Mouse (Mus musculus): ENCODE results near the gene Tmem233.

Gene Tmem233

DNA sequence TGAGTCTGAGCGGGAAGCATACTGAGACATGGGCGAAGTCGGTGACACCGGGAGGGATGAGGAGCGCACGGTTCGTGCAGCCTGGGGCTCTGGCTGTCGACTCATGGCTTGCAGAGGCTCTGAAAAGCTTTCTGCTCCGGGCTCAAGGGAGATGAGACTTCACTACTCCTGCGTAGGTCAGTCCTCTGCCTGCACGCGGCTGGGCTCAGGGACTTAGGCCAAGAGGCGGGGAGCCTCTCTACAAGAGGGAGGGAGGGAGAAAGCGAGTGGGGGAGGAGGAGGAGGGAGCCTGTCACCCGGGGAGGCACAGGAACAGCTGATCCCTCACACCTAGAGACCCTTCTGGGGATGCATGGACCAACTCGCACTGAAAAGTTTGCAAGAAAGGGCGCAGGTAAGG, at the start of gene Tmem233:
Gene Tmem233 (minus strand): TSS at position 164 of the 400 bp plus-strand sequence.
- DNase-seq (ENCODE audit: low spot score in 2 of 2), result no peak

DNA sequence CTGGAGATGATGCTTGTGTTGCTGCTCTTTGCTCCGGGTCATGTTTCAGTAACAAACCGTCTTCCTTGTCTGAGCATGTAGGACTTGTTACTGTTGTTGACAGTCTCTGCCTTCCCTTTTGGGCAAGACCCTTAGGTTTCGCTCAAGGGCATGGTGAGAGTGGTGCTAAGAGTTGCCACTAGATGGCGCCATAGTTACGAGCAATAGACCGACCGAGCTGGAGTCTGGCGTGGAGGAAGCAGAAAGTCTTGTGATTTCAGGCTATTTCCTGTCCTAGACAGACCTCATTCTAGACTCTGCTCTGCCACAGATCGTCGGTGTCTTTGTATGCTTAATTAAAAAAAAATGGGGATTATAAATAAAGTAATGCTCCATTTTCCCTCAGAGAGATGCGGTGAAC, 40.3 kb upstream of the Tmem233 start:
- DNase-seq (ENCODE audit: low spot score in 2 of 2), result peak; percentile 53 to 67

DNA sequence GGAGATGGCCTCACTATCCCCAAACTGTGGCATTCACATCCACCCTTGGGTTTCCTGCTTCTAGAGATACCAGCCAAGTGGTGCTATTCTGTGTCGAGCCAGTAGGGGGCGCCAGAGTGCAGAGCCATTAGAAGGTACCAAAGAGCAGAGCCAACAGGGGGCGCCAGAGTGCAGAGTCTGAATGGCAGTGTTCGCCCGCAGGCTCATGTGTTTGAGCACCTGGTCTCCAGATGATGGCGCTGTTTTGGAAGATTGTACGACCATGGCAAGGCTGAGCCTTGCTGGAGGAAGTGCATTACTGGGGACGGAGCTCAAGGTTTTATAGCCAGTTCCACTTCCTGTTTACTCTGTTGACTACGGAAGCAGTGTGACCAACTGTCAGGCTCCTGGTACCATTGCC, 33.5 kb upstream of the Tmem233 start:
- no peak for DNase-seq (ENCODE audit: low spot score in 2 of 2)

DNA sequence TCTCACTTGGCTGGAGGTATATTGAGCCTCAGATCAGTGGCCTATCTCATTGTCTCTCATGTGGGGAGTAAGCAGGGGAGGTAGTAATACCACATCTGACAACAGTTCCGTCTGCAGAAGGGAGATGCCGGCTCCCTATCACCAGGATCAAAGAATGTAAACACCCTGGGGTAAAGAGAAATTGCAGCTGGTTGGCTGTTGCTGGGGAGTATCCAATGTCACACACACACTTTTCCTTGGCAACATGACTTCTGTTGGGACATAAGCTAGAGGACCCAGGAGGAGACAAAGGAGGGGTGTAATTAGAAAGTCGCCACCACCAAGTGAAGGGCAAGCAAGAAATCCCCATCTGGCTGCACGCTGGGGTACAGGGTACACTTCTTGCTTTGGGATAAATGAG, 33.1 kb upstream of the Tmem233 start:
- no peak for DNase-seq (ENCODE audit: low spot score in 2 of 2)

GRCm38 (mm10) chr5:116115071-116115834, 32.2 kb upstream of the Tmem233 start:
- no peak for DNase-seq (ENCODE audit: low spot score in 2 of 2)

DNA sequence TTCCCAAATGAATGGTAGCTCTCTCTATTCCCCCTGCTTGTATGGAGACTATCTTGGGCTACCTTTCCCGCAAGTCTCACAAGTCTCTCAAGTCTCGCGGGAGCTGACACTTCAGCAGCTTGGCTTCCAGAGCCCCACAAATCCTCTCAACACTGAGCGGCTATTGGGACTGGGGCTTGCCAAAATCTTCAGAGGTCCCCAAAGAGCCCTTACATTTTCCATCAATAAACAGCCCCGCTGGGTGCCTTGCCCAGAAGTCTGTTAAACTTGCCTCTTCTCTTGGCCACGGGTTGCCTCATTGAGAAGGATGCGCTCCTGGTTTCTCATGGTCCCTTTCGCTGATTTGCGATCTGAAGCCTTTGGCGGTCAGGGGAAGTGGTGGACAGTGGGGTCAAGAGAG, 25.6 kb upstream of the Tmem233 start:
- no peak for DNase-seq (ENCODE audit: low spot score in 2 of 2)

- DNase-seq (ENCODE audit: low spot score in 2 of 2), result no peak
Observed at GRCm38 (mm10) chr5:116084231-116084630, 1.2 kb upstream of the Tmem233 start.

DNA sequence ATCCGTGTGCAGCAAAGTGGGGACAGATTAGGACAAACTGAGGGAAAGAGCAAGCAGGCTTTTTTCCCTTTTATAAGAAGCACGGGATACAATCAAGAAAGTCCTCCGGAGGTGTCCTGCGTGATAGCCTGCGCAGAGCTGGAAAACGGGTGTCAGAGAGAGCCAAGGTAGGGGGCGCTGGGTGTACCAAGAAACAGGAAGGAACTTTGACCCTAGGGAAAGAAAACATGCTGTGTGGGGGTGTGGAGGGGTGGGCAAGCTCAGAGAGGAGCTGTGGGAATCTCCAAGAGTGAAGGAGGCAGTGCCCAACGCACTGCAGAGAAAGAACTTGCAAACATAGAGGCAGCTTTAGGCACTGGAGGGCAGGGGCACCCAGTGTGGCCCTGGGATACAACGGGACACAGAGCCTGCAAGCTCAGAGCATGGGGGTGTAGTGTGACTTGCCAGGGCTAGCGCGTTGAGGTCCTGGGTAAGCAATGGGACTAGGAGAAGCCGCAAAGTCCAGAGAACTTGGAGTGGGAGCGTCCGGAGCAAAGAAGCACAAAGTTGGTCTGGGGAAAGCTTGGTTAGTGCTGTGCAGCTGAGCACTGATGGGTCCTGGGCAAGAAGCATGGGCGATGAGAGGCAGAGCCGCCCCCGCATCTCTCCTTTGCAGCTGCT, 673 bp downstream of the Tmem233 start:
- no peak for DNase-seq (ENCODE audit: low spot score in 2 of 2)

DNA sequence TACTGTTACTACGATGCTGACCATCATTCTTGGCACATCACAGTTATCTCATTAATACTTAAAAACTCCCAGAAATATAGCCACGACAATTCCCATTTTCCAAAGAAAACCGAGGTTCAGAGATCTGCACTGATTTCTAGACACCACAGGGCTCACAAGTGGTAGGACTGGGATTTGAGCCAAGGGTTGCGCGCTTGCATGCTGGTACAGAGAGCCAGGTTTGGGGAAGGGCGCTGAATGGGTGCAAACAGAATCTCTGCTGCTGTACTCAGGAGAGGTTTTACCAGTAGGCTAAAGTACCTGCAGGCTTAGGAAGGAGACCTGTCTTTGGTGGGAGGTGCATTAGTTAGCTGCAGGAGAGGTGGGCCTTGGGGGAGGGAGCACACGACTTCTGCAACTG, 1.4 kb downstream of the Tmem233 start:
- DNase-seq (ENCODE audit: low spot score in 2 of 2), result no peak

DNA sequence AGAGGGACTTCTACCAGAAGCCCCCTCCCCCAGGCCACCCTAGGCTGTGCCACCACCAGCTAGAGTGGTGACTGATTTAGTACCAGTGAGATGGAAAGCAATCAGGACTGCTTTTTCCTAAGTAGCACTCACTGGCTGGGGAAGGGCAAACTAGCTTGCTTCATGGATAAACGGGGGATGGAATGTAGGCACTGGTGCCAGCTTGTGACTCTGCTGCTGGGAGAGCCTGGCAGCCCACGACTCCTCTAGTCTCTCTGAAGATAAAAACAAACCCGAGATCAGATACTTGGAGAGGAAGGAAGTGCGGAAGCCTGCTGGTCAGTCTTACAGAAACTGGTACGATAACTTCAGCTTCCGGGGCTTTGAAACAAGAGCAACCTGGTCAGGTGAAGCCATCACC, 2.3 kb downstream of the Tmem233 start:
- no peak for DNase-seq (ENCODE audit: low spot score in 2 of 2)

DNA sequence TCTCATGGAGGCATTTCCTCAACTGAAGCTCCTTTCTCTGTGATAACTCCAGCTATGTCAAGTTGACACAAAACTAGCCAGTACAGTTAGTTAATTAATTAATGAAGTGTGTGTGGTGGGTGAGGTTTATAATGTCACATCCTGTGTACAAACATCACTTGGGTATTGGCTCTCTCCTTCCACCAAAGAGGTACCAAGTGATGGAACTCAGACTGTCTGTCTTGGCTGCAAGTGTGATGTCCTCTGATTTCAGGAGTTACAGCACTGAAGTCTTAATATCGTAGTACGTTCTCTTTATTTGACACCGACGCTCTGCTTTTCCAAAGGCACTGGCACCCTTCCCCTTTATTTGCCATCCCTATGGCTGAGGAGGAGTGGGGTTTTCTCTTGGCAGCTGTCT, 13.4 kb downstream of the Tmem233 start:
- no peak for DNase-seq (ENCODE audit: low spot score in 2 of 2)

GRCm38 (mm10) chr5:116052826-116053225, 30.2 kb downstream of the Tmem233 start:
- DNase-seq (ENCODE audit: low spot score in 2 of 2), result no peak

DNA sequence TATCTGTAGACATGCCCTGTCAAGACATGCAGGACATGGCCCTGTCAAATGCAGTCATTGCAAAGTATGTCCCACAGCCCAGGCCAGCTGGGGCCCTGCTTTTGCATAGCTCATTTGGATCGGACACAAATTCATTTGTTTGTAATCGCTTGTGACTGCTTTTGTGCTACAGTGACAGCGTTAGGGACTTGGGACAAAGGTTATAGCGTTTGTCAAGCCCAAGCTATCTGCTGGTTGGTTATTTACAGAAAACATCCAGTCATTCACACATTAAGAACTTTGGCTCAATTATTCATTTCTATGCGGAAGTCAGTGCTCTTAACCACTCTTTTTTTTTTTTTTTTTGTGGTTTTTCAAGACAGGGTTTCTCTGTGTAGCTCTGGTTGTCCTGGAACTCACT, 30.9 kb downstream of the Tmem233 start:
- DNase-seq (ENCODE audit: low spot score in 2 of 2), result no peak

DNA sequence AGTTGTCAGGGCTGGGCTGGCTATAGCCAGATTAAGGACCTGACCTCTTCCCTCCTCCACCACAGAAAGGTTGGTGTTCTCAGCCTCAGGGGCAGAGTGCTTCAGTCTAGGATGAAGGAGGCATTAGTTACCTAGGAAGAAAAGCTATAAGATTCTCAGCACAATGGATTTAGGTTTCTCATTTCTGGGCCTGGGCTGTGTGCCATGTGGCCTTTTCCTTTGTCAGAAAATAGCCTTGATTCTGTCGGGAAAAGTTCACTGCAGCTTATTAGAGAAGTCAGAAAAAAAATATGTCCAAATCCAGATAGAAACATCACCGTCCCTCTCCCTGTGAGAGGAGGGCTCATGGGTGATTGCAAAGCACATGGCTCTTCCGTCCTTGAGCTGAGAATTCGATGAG, 33.2 kb downstream of the Tmem233 start:
- no peak for DNase-seq (ENCODE audit: low spot score in 2 of 2)

GRCm38 (mm10) chr5:116048321-116048720, 34.7 kb downstream of the Tmem233 start:
- DNase-seq (ENCODE audit: low spot score in 2 of 2), result no peak

GRCm38 (mm10) chr5:116046246-116046645, 36.8 kb downstream of the Tmem233 start:
- no peak for DNase-seq (ENCODE audit: low spot score in 2 of 2)

DNA sequence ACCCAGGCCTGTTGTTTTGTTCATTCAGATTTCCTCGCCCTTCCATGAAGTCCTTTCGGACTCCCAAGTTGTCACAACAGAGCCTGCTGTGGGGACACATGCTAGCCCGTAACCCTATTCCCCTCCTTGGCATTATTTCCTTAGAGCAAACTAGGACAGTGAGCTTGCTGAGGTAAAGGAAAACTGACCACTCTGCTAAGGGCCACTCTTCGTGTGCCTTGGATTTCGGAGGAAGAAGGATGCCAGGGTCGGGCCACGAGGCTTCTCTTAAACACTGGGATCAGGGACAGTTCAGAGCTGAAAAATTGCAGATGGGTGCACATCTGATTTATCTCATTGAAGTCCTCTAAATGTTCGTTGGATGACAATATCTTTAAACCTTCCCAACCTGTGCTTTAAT, 37.5 kb downstream of the Tmem233 start:
- no peak for DNase-seq (ENCODE audit: low spot score in 2 of 2)

DNA sequence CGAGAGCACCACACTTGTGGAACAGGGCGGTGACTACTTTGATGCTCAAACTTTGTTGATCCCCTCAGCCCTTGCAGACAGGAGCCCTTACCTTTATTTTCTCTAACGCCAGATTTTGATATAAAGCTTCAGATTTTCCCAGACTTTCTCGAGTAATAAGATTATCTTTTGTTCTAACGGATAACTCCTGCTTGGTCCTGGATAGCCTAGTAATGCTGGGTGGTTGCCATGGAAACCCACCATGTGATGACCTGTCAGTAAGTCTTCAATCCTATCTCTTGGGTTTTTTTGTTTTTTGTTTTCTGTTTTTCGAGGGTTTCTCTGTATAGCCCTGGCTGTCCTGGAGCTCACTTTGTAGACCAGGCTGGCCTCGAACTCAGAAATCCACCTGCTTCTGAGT, 40.8 kb downstream of the Tmem233 start:
- DNase-seq (ENCODE audit: low spot score in 2 of 2), result no peak

DNA sequence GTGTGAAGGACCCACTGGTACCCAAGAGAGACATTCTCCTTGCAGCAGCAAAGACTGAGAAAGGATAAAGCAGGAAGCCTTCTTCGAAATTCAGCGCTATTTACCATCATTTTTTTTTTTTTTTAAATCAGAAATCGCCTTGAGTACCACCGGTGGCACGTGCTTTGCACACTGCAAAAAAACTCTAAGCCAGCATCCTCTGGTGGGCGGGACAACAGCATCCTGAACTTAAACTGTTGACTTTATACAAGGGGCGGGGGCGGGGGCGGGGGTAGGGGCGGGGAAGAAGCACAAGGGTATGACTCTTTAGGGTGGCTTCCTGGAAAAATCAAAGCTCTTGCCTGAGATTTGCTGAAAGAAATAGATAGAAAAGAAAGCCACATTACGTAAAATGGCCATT, 43.3 kb downstream of the Tmem233 start:
- DNase-seq (ENCODE audit: low spot score in 2 of 2), result no peak

DNA sequence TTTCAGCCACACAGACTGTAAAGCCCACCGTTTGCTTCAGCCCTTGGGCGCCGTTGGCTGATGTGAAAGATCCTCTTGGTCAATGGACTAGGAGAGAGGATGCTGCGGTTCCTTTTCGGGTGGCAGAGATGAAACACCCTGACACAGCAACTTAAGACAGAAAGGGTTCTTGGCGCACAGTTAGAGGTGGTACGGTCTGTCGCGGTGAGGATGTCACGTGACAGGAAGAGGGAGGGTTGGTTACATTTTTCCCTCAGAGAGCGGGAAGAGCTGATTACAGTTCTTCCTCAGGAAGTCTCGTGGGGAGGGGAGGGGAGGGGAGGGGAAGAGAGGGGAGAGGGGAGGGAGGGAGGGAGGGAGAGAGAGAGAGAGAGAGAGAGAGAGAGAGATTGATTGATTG, 45.3 kb downstream of the Tmem233 start:
- DNase-seq (ENCODE audit: low spot score in 2 of 2), result no peak

GRCm38 (mm10) chr5:116036465-116036864, 46.6 kb downstream of the Tmem233 start:
- no peak for DNase-seq (ENCODE audit: low spot score in 2 of 2)

GRCm38 (mm10) chr5:116031190-116031577, 51.9 kb downstream of the Tmem233 start:
- peak; percentile 37 to 54 for DNase-seq (ENCODE audit: low spot score in 2 of 2)

- DNase-seq (ENCODE audit: low spot score in 2 of 2), result no peak
Observed at GRCm38 (mm10) chr5:116030566-116031189, 52.4 kb downstream of the Tmem233 start.

Data from urinary bladder, postnatal 36 days (tissue).